ENCODE assay signal across 30 mouse cellular contexts in genomic region chr7:97302261-97302660, GRCm38 (mm10). TPM values are rescaled to one million over a fixed set of nuclear protein-coding genes. Genes with fewer than 3 reads are reported as not detected.
DNase-seq lines count a peak whose midpoint lies in the region; ATAC-seq and TF ChIP-seq lines count a peak whose summit lies in the region.
"Had no signal": no experiment of that assay in that cellular context is flagged by ENCODE, and none has a peak within 500 bp of the region (broad histone marks: within the 10 kb centered on the region; RNA-seq: fewer than 3 reads in every experiment).

No protein-coding gene starts in this region.

- H3K4me1 ChIP-seq in midbrain, embryonic 10.5 days: no peaks in the 10 kb centered on the region
- no peaks in the 10 kb centered on the region for H3K4me1 ChIP-seq in midbrain, embryonic 13.5 days (replicated peaks)
- H3K4me1 ChIP-seq: embryonic facial prominence, embryonic 12.5 days; embryonic facial prominence, embryonic 15.5 days; forebrain, embryonic 15.5 days; heart, embryonic 15.5 days; hindbrain, embryonic 10.5 days; hindbrain, embryonic 13.5 days; intestine, embryonic 15.5 days had no signal

- no peak for TF ChIP-seq CTCF in gastrocnemius, adult 2 months (IDR thresholded peaks at IDR 0.05)

- H3K4me2 ChIP-seq in midbrain, embryonic 13.5 days (replicated peaks): no peak overlapping the region
- H3K4me2 ChIP-seq: embryonic facial prominence, embryonic 12.5 days; embryonic facial prominence, embryonic 15.5 days; forebrain, embryonic 15.5 days; heart, embryonic 15.5 days; hindbrain, embryonic 13.5 days; intestine, embryonic 15.5 days had no signal

- WGBS in midbrain, embryonic 10.5 days: 86% methylated on average over 4 of the region's 4 CpGs
- 93% methylated on average over 4 of the region's 4 CpGs for WGBS in midbrain, embryonic 13.5 days

- no peaks in the 10 kb centered on the region for H3K27me3 ChIP-seq in midbrain, embryonic 10.5 days (ENCODE audit: low read depth, poor library complexity, severe bottlenecking)
- H3K27me3 ChIP-seq in midbrain, embryonic 13.5 days: no peaks in the 10 kb centered on the region
- H3K27me3 ChIP-seq: CH12.LX; embryonic facial prominence, embryonic 12.5 days; embryonic facial prominence, embryonic 15.5 days; forebrain, embryonic 15.5 days; heart, embryonic 15.5 days; hindbrain, embryonic 13.5 days; intestine, embryonic 15.5 days; Patski had no signal

- peak; percentile 11 for DNase-seq in adrenal gland, adult 2 months
- no peak for DNase-seq in adrenal gland, postnatal 4 days (ENCODE audit: low spot score in 2 of 2)
- DNase-seq in gastrocnemius, postnatal 25 days: peak; percentile 3
- no peak for DNase-seq in gastrocnemius, adult 2 months
- peak; percentile 7 for DNase-seq in midbrain, embryonic 10.5 days (ENCODE audit: low spot score)
- DNase-seq: adrenal gland, adult 8-10 months; adrenal gland, postnatal 25 days; B cell, adult 2 months; cerebellum, adult 11 months; cerebellum, adult 2 months; cerebellum, adult 9-11 months; cerebellum, postnatal 25 days; gastrocnemius, postnatal 10 days; heart, adult 18-20 months; heart, postnatal 10 days; kidney, adult 11 months; kidney, adult 8-10 months had no signal

- H3K4me3 ChIP-seq in gastrocnemius, adult 2 months: no peak overlapping the region
- H3K4me3 ChIP-seq in midbrain, embryonic 10.5 days: no peak overlapping the region
- H3K4me3 ChIP-seq in midbrain, embryonic 13.5 days (replicated peaks): no peak overlapping the region
- H3K4me3 ChIP-seq: embryonic facial prominence, embryonic 12.5 days; embryonic facial prominence, embryonic 15.5 days; forebrain, embryonic 15.5 days; heart, embryonic 15.5 days; hindbrain, embryonic 10.5 days; hindbrain, embryonic 13.5 days; intestine, embryonic 15.5 days had no signal

- intact Hi-C loops in gastrocnemius, adult 2 months (cut with DNase I): no loop called here

- H3K27ac ChIP-seq in gastrocnemius, adult 2 months: no peak overlapping the region
- no peak overlapping the region for H3K27ac ChIP-seq in midbrain, embryonic 10.5 days (replicated peaks)
- no peak overlapping the region for H3K27ac ChIP-seq in midbrain, embryonic 13.5 days
- H3K27ac ChIP-seq: embryonic facial prominence, embryonic 12.5 days; embryonic facial prominence, embryonic 15.5 days; forebrain, embryonic 15.5 days; heart, embryonic 15.5 days; hindbrain, embryonic 10.5 days; hindbrain, embryonic 13.5 days; intestine, embryonic 15.5 days had no signal

- H3K9me3 ChIP-seq in midbrain, embryonic 10.5 days (replicated peaks): no peaks in the 10 kb centered on the region
- no peaks in the 10 kb centered on the region for H3K9me3 ChIP-seq in midbrain, embryonic 13.5 days
- H3K9me3 ChIP-seq: embryonic facial prominence, embryonic 12.5 days; embryonic facial prominence, embryonic 15.5 days; forebrain, embryonic 15.5 days; G1E; heart, embryonic 15.5 days; hindbrain, embryonic 10.5 days; hindbrain, embryonic 13.5 days; intestine, embryonic 15.5 days had no signal

- H3K36me3 ChIP-seq in midbrain, embryonic 10.5 days: peaks cover 47% of the 10 kb centered on the region
- peaks cover 73% of the 10 kb centered on the region for H3K36me3 ChIP-seq in midbrain, embryonic 13.5 days

- ATAC-seq in midbrain, embryonic 13.5 days: no peak
- ATAC-seq: forebrain, embryonic 15.5 days; hindbrain, embryonic 16.5 days; intestine, embryonic 15.5 days; Patski had no signal

- H3K9ac ChIP-seq in midbrain, embryonic 13.5 days (replicated peaks): no peak overlapping the region
- H3K9ac ChIP-seq: embryonic facial prominence, embryonic 12.5 days; embryonic facial prominence, embryonic 15.5 days; forebrain, embryonic 15.5 days; heart, embryonic 15.5 days; hindbrain, embryonic 13.5 days; intestine, embryonic 15.5 days had no signal

RNA-seq across cellular contexts. Expression of gene Usp35, which starts 29.6 kb away (rescaled TPM):
- total RNA-seq in adrenal gland, adult 2 months (2021): 1 to 10 TPM; 7.0 to 8.5 TPM
- polyA plus RNA-seq in adrenal gland, adult 2 months (2012; rRNA removed): 8.4 and 11.1 TPM in 2 replicates
- total RNA-seq in adrenal gland, postnatal 4 days (2021): 1 to 10 TPM; 8.5 to 8.6 TPM
- total RNA-seq in gastrocnemius, postnatal 25 days (2021): 1 to 10 TPM in 1 of 2 experiments, under 1 TPM in 1; 1.00 to 1.2 TPM
- under 1 TPM; 0.45 to 0.64 TPM for total RNA-seq in gastrocnemius, adult 2 months (2021)
- polyA plus RNA-seq in midbrain, embryonic 10.5 days (2016; fragmentation: Nextera tagmentation; extraction: Ambion mirVana): 1.5 and 1.7 TPM in 2 replicates
- polyA plus RNA-seq in midbrain, embryonic 13.5 days (2015; fragmentation: Nextera tagmentation; extraction: Ambion mirVana): 2.6 and 2.8 TPM in 2 replicates
- total RNA-seq: common myeloid progenitor, adult 5-6 weeks had no signal

RNA-seq across cellular contexts. Expression of gene Kctd21, which starts 29.9 kb away (rescaled TPM):
- 10 to 100 TPM in 1 of 2 experiments, 1 to 10 TPM in 1; 7.3 to 11.4 TPM for total RNA-seq in adrenal gland, adult 2 months (2021)
- polyA plus RNA-seq in adrenal gland, adult 2 months (2012; rRNA removed): 5.3 and 5.6 TPM in 2 replicates
- 1 to 10 TPM; 2.2 to 3.3 TPM for total RNA-seq in adrenal gland, postnatal 4 days (2021)
- 1 to 10 TPM; 2.9 to 3.8 TPM for total RNA-seq in gastrocnemius, postnatal 25 days (2021)
- total RNA-seq in gastrocnemius, adult 2 months (2021): 1 to 10 TPM; 3.4 to 5.1 TPM
- polyA plus RNA-seq in midbrain, embryonic 10.5 days (2016; fragmentation: Nextera tagmentation; extraction: Ambion mirVana): 4.4 and 5.3 TPM in 2 replicates
- 6.9 and 8.3 TPM in 2 replicates for polyA plus RNA-seq in midbrain, embryonic 13.5 days (2015; fragmentation: Nextera tagmentation; extraction: Ambion mirVana)

Comparison
In these comparisons a context has a peak if more than half of its experiments do, and no peak if none do; other contexts are left out.
1. DNase-seq: peak in adrenal gland, adult 2 months (single experiment), gastrocnemius, postnatal 25 days (single experiment) and midbrain, embryonic 10.5 days (single experiment); none in adrenal gland, postnatal 4 days (0 of 2) and gastrocnemius, adult 2 months (single experiment).